Mouse (Mus musculus) 3T3-L1 (cell line): ENCODE data around the gene Mog.

ENCODE experiments used
- DNase-seq: peaks from one replicate; pipeline ENCODE4 v3.0.0-alpha.2; 2015; ENCODE audit warnings: low read depth, low spot score

The Mog gene

GRCm38 (mm10) chr17:37045611-37046311, 22.6 kb upstream of the Mog start, which contains the start of gene Gabbr1:
Gene Gabbr1 (plus strand): TSS chr17:37045966.
- peak; percentile 83 for DNase-seq

DNA sequence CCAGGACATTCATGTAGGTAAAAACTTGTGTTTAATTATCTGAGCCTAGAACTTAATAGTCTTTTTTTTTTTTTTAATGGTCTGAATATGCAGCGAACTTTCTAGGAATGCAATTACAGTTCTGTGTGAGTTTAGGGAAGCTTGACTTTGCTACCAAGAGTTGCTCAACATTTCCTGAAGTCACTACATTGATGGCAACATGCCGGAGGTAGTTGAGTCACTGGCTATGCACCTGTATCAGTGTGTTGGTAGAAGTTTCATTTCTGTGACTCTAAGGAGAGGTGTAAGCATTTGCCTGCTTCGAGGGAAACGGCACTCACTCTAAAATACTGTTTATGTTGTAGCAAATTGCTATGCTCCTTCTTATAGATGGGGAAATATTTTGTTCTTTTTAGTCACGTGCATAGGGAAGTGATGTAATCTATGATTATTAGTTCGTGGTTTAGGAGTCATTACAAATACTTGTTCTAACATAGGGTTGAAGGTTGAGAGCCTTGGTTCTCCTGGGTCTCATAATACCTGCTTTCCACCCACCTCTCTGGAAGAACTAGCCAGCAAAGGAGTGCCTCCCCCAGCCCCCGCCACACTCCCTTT, 21.6 kb upstream of the Mog start:
- DNase-seq, result peak; percentile 38

DNA sequence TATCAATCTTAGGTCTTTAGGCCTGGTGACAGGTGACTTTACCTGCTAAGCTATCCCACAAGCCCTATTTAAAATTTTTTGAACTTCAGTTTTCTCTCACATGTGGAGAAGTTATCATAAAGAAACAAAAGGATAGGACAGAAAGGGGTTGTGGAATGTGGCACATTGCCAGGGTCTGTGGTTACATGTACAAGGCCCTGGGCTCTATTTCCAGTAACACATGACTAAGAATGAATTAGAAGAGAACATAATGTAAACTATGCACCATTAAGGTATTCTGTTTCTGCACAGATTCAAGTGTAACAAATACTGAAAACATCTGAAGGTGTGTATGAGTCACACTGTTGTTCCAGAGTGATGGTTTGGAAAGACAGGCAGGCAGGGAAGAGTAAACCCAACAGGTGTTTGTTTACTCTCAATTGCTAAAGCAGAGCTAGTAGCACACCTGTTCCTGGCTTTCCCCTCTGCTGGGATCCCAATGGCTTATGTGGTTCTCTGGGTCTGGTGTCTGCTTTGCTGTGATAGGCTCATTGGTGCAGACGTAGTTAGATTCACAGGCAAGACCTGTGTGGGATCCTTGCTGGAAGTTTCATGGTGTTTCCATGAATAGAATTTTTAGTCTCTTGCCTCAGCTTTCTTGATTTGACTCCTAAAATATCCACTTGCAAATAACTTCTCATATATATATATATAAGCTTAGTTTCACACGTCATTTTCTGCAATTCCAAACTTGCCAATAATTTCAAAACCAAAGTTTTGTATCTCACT, 16.1 kb upstream of the Mog start:
- DNase-seq, result peak; percentile 45

DNA sequence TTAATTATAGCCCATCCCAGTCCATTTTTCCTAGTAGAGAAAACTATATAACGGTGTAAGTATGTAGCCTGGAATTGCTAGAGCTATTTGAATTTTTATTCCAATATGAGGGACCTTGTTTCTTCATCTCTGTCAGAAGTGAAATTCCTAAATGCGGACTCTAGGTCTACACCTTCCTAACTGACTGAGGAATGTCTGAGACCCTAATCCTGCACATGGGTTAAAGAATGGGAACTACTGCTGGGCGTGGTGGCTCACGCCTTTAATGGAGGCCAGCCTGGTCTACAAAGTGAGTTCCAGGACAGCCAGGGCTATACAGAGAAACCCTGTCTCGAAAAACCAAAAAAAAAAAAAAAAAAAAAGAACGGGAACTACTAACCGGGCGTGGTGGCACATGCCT, 6.0 kb upstream of the Mog start:
- no peak for DNase-seq

DNA sequence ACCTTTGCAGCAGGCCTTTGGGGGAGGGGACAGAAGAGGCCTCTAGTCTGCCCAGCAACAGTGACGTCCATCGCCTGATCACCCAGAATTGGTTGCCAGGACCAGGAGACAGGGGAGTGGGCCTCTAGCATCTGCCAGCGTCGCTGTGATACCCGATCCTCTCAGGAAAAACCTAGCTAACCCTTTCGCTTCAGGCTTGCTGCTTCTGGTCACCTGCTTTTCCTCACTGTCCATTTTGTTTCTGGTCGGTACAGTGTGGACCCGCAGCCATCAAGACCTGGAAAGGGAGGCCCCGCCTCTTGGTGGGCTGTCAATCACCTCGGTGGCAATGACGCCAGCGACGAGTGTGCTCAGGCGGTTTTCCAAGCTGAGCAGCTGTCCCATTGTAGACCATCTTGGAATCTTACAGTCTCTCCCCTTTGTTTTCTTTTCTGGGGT, 5.5 kb upstream of the Mog start:
- peak; percentile 99 for DNase-seq

- DNase-seq, result no peak
Measured at GRCm38 (mm10) chr17:37028212-37028611, 5.0 kb upstream of the Mog start.

DNA sequence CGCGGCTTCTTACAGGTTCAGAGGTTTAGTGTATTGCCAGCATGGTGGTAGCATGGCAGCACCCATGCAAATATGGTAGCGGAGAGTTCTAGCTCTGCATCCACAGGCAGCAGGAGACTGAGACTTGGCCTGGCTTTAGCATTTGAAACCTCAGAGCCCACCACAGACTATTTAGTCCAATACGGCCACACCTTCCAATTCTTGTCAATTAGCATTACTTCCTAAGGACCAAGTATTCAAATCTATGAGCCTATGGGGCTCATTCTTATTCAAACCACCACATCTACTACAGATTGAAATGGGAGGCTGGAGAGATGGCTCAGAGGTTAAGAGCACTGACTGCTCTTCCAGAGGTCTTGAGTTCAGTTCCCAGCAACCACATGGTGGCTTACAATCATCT, 4.3 kb upstream of the Mog start:
- DNase-seq, result no peak

GRCm38 (mm10) chr17:37026425-37026824, 3.2 kb upstream of the Mog start:
- no peak for DNase-seq

- DNase-seq, result peak; percentile 49
Measured at GRCm38 (mm10) chr17:37019242-37019641, 4.0 kb downstream of the Mog start.

DNA sequence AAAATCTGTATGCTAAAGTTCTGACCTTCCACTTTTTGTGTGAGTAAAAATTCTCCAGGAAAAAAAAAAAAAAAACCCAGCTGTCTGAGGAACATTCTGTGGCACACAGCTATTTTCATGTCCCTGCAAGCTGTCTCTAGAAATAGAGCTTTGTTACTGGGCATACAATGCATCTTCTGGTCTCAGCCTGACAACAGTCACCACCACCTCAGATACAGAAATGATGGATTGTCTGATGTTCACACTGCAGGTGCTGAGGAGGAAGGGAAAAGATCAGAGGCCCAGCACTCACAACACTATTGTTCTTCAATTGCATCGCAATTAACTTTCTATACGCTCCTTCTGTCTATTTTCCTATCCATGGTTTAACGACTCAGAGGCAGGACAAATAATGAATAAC, 4.9 kb downstream of the Mog start:
- no peak for DNase-seq

GRCm38 (mm10) chr17:37016333-37016732, 6.9 kb downstream of the Mog start:
- no peak for DNase-seq

- no peak for DNase-seq
Measured at GRCm38 (mm10) chr17:37012141-37012540, 11.1 kb downstream of the Mog start.

DNA sequence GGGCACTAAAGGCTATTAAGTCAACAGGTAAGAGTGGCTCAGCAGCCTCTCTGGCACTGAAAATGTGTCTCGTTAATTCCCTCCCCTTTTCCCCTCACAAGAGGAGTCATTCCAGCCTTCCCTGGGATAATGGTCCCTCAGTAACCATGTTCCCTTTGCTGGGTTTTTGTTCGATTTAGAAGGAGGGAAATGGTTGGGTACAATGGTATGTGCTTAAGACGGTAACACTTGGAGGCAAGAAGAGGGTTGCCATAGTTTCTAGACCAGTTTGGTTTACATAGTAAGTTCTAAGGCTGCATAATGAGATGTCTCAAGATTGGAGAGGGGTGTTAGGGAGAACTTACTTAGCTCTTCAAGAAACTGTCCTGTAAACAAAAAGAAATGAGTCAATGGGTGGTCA, 11.5 kb downstream of the Mog start:
- DNase-seq, result no peak

DNA sequence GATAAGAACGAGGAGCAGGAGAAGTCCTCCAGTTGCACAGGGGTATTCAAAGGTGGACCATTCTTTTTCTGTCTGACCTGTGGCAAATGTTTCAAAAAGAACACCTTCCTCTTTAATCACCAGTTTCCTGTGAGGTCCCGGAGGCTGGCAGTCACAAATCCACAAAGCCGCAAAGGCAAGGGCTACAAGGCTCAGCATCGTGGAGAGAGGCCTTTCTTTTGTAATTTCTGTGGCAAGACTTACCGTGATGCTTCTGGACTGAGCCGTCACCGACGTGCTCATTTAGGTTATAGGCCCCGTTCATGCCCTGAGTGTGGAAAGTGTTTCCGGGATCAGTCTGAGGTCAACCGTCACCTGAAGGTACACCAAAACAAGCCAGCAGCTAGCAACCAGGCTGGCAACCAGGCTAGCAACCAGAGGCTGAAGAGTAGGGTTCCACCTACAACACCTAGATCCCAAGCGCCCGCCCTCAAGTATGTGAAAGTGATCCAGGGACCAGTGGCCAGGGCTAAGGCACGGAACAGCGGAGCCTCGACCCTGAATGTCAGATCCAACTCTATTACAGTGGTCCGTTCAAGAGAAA, 13.6 kb downstream of the Mog start:
- DNase-seq, result no peak

- DNase-seq, result no peak
Measured at GRCm38 (mm10) chr17:37008161-37008560, 15.0 kb downstream of the Mog start.

DNA sequence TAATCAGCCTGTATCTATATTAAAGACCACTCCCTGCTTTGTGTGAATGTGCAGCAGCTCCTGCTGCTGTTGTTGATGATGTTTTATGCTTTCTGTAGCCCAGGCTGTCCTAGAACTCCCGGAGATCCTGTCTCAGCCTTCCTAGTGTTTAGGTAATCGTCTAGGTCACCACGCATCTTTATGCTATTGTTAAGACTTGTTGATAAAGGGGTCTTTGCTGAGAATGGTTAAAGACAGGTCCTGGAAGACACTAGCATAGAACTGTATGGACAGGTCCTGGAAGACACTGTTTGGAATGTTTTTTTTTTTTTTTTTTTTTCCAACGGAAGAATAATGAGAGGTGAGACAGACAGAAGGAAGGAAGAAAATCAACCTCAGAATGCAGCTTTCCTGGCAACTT, 19.8 kb downstream of the Mog start:
- no peak for DNase-seq

GRCm38 (mm10) chr17:37002364-37003330, 20.6 kb downstream of the Mog start:
- DNase-seq, result peak; percentile 93

DNA sequence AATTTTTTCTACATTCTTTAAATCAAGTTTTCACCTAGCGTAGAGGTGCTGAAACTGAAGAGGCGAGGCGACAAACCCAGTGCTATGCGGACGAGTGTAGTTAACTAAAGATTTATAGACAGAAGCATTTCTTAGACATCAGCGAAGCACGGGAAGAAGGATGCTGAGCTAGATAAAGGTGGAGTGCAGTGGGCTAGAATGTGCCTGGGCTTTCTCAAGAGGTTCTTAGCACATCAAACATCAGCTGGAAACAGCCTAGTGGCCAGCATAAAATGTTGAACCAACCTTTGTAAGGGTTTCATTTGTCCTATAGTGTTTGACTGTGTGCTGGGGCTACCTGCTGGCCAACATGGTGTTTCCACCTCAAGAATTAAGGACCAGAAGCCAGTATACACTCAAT, 22.3 kb downstream of the Mog start, which contains the start of gene Zfp57:
TSS of gene Zfp57 (plus strand) at position 301 of the 400 bp plus-strand sequence.
- DNase-seq, result no peak

GRCm38 (mm10) chr17:36998477-36998876, 24.7 kb downstream of the Mog start:
- no peak for DNase-seq

- peak; percentile 95 for DNase-seq
Measured at GRCm38 (mm10) chr17:36997033-36997735, 26.0 kb downstream of the Mog start.
